Mouse (Mus musculus): Measurements from ENCODE around the gene Samt2.
"Not testable (repeated sequence)": the region's sequence is repeated elsewhere in the genome, so short reads cannot be mapped to it uniquely, and the experiment has no call there.

- not testable (repeated sequence) for TF ChIP-seq GATA1 (IDR thresholded peaks at IDR 0.05; ENCODE audit: borderline replicate concordance, low read length); FLI1 (IDR thresholded peaks at IDR 0.05; ENCODE audit: low read length)
Observed at GRCm38 (mm10) chrX:154579260-154579659, at the start of gene Samt2.

Data from megakaryocyte, embryonic 14.5 days (primary cell).